Mouse (Mus musculus) CH12.LX (cell line): Measurements from ENCODE around the gene Nubpl. TPM values are rescaled to one million over a fixed set of nuclear protein-coding genes. Genes with fewer than 3 reads are reported as not detected.

Experiments used
- DNase-seq: peaks from one replicate; pipeline ENCODE4 v3.0.0-alpha.2; 2013; ENCODE audit errors: extremely low read depth
- H3K27ac ChIP-seq: 2 replicates; pipeline ENCODE4 v1.5.1; 2012; ENCODE audit warnings: low read depth, mild to moderate bottlenecking, control low read depth, moderate library complexity; ENCODE audit not compliant: insufficient read depth
- H3K27me3 ChIP-seq: replicated peaks from 2 replicates; pipeline ENCODE3; 2012; ENCODE audit warnings: inconsistent platforms
- H3K36me3 ChIP-seq, 2 experiments: replicated peaks in 1 of 2; 2 replicates each; pipeline versions ENCODE3 to v1.6.1; 2012; ENCODE audit warnings: inconsistent platforms in 1 of 2, low read length in 1 of 2, mild to moderate bottlenecking in 1 of 2, mixed read lengths in 1 of 2, moderate library complexity in 1 of 2; ENCODE audit not compliant: control insufficient read depth in 1 of 2, insufficient read depth in 1 of 2
- H3K4me1 ChIP-seq, 2 experiments: 2 replicates each; pipeline ENCODE4 v1.6.1; 2012; ENCODE audit warnings: inconsistent platforms in 1 of 2, moderate library complexity in 1 of 2; ENCODE audit not compliant: insufficient read depth in 2 of 2, control insufficient read depth in 1 of 2
- H3K4me2 ChIP-seq: 2 replicates; pipeline ENCODE4 v1.6.1; 2012; ENCODE audit warnings: low read depth, mild to moderate bottlenecking, control low read depth; ENCODE audit not compliant: poor library complexity, insufficient read depth, severe bottlenecking
- H3K4me3 ChIP-seq, 3 experiments: fragments of 150-350 bp in 1 of 3; sonication (generic) in 1 of 3; replicated peaks in 1 of 3; 2 replicates each; pipeline versions ENCODE3 to v1.5.1; 2011 to 2012; ENCODE audit warnings: low read depth in 2 of 3, low read length in 2 of 3, mild to moderate bottlenecking in 2 of 3, moderate library complexity in 2 of 3, control low read depth in 1 of 3, improper control_type of control experiment in 1 of 3, inconsistent platforms in 1 of 3, mixed read lengths in 1 of 3; ENCODE audit not compliant: poor library complexity in 1 of 3
- H3K79me2 ChIP-seq: replicated peaks from 2 replicates; pipeline ENCODE4 v1.6.1; 2012; ENCODE audit warnings: mild to moderate bottlenecking, moderate library complexity; ENCODE audit not compliant: control insufficient read depth, poor library complexity, insufficient read depth, severe bottlenecking; ENCODE audit errors: extremely low read depth
- H3K9ac ChIP-seq: 2 replicates; pipeline ENCODE4 v1.6.1; 2012; ENCODE audit warnings: low read depth, mild to moderate bottlenecking, control low read depth, moderate library complexity; ENCODE audit not compliant: insufficient read depth
- H3K9me3 ChIP-seq: replicated peaks from 2 replicates; pipeline ENCODE3; 2012; ENCODE audit warnings: low read length, inconsistent platforms, mixed read lengths
- BHLHE40 ChIP-seq: IDR thresholded peaks from 2 replicates; pipeline ENCODE4 v1.6.1; 2011; ENCODE audit warnings: mild to moderate bottlenecking, low read depth, low read length, improper control_type of control experiment
- CHD1 ChIP-seq: IDR thresholded peaks from 2 replicates; pipeline ENCODE4 v1.6.1; 2012; ENCODE audit warnings: low read depth, low read length, improper control_type of control experiment, inconsistent platforms
- CHD2 ChIP-seq: IDR thresholded peaks from 2 replicates; pipeline ENCODE4 v1.6.1; 2011; ENCODE audit warnings: low read length, improper control_type of control experiment
- CTCF ChIP-seq, 2 experiments: IDR thresholded peaks in 1 of 2; conservative IDR thresholded peaks in 1 of 2; 2 replicates each; pipeline ENCODE4 v1.5.1; 2011 to 2012; ENCODE audit warnings: low read depth in 2 of 2, low read length in 2 of 2, improper control_type of control experiment in 1 of 2, inconsistent platforms in 1 of 2, mild to moderate bottlenecking in 1 of 2, moderate library complexity in 1 of 2
- E2F4 ChIP-seq: IDR thresholded peaks from 2 replicates; pipeline ENCODE4 v1.6.1; 2011; ENCODE audit warnings: low read depth, low read length, improper control_type of control experiment; ENCODE audit not compliant: insufficient replicate concordance
- ELF1 ChIP-seq: IDR thresholded peaks from 2 replicates; pipeline ENCODE4 v1.6.1; 2014; ENCODE audit warnings: low read depth, mild to moderate bottlenecking, inconsistent platforms, low read length, improper control_type of control experiment
- EP300 ChIP-seq: IDR thresholded peaks from 2 replicates; pipeline ENCODE4 v1.6.1; 2011; ENCODE audit warnings: low read length, improper control_type of control experiment
- ETS1 ChIP-seq: conservative IDR thresholded peaks from 2 replicates; pipeline ENCODE4 v1.6.1; 2012; ENCODE audit warnings: low read depth, mild to moderate bottlenecking, inconsistent platforms, low read length, improper control_type of control experiment, moderate library complexity
- GABPA ChIP-seq: IDR thresholded peaks from 2 replicates; pipeline ENCODE4 v1.6.1; 2012; ENCODE audit warnings: low read depth, low read length, improper control_type of control experiment, inconsistent platforms; ENCODE audit not compliant: insufficient replicate concordance
- HCFC1 ChIP-seq: IDR thresholded peaks from 2 replicates; pipeline ENCODE4 v1.6.1; 2012; ENCODE audit warnings: low read depth, mild to moderate bottlenecking, inconsistent platforms, low read length, improper control_type of control experiment
- MAX ChIP-seq: IDR thresholded peaks from 2 replicates; pipeline ENCODE4 v1.6.1; 2011; ENCODE audit warnings: low read length, improper control_type of control experiment
- MAZ ChIP-seq: IDR thresholded peaks from 2 replicates; pipeline ENCODE4 v1.6.1; 2012; ENCODE audit warnings: low read depth, mild to moderate bottlenecking, inconsistent platforms, low read length, improper control_type of control experiment, moderate library complexity
- MEF2A ChIP-seq: IDR thresholded peaks from 2 replicates; pipeline ENCODE4 v1.6.1; 2014; ENCODE audit warnings: low read depth, mild to moderate bottlenecking, inconsistent platforms, low read length, improper control_type of control experiment, borderline replicate concordance
- MXI1 ChIP-seq: IDR thresholded peaks from 2 replicates; pipeline ENCODE4 v1.6.1; 2011; ENCODE audit warnings: mild to moderate bottlenecking, low read depth, low read length, improper control_type of control experiment
- MYC ChIP-seq: IDR thresholded peaks from 2 replicates; pipeline ENCODE4 v1.6.1; 2011; ENCODE audit warnings: low read depth, mild to moderate bottlenecking, improper control_type of control experiment, low read length
- NELFE ChIP-seq: IDR thresholded peaks from 2 replicates; pipeline ENCODE4 v1.6.1; 2011; ENCODE audit warnings: low read depth, low read length, improper control_type of control experiment
- PAX5 ChIP-seq: IDR thresholded peaks from 2 replicates; pipeline ENCODE4 v1.6.1; 2012; ENCODE audit warnings: low read length, inconsistent platforms, mixed read lengths
- POLR2A ChIP-seq: IDR thresholded peaks from 2 replicates; pipeline ENCODE4 v1.6.1; 2011; ENCODE audit warnings: low read depth, mild to moderate bottlenecking, improper control_type of control experiment, low read length
- POLR2AphosphoS2 ChIP-seq: IDR thresholded peaks from 2 replicates; pipeline ENCODE4 v1.6.1; 2011; ENCODE audit warnings: low read depth, low read length, improper control_type of control experiment
- RCOR1 ChIP-seq: conservative IDR thresholded peaks from 2 replicates; pipeline ENCODE4 v1.6.1; 2012; ENCODE audit warnings: low read depth, mild to moderate bottlenecking, inconsistent platforms, low read length, improper control_type of control experiment
- SMC3 ChIP-seq: IDR thresholded peaks from 2 replicates; pipeline ENCODE4 v1.6.1; 2011; ENCODE audit warnings: low read depth, low read length, improper control_type of control experiment
- TBP ChIP-seq: conservative IDR thresholded peaks from 2 replicates; pipeline ENCODE4 v1.6.1; 2011; ENCODE audit warnings: low read depth, low read length, improper control_type of control experiment
- TCF12 ChIP-seq: IDR thresholded peaks from 2 replicates; pipeline ENCODE4 v1.6.1; 2014; ENCODE audit warnings: low read depth, mild to moderate bottlenecking, inconsistent platforms, low read length, improper control_type of control experiment
- ZC3H11A ChIP-seq: IDR thresholded peaks from 2 replicates; pipeline ENCODE4 v1.6.1; 2012; ENCODE audit warnings: low read depth, mild to moderate bottlenecking, inconsistent platforms, low read length, improper control_type of control experiment
- ZKSCAN1 ChIP-seq: IDR thresholded peaks from 2 replicates; pipeline ENCODE4 v1.6.1; 2012; ENCODE audit warnings: low read depth, inconsistent platforms, low read length, improper control_type of control experiment, borderline replicate concordance
- ZMIZ1 ChIP-seq: IDR thresholded peaks from 2 replicates; pipeline ENCODE4 v1.6.1; 2012; ENCODE audit warnings: low read depth, mild to moderate bottlenecking, inconsistent platforms, low read length, improper control_type of control experiment
- ZNF384 ChIP-seq: IDR thresholded peaks from 2 replicates; pipeline ENCODE4 v1.6.1; 2012; ENCODE audit warnings: low read depth, low read length, improper control_type of control experiment, inconsistent platforms
- dilution Hi-C: fragments of 300-500 bp; cut with MboI; formaldehyde crosslinking; loops from 2 replicates; pipeline ENCODE4 v1.14.3; 2020; ENCODE audit warnings: low sequenced_read_pairs; ENCODE audit not compliant: extremely low pct_unique_long_range_greater_than_20kb, extremely low pct_ligation_motif_present
- in situ Hi-C: fragments of 300-500 bp; cut with MboI; formaldehyde crosslinking; loops from 3 replicates; pipeline ENCODE4 v1.14.3; 2019; ENCODE audit warnings: low sequenced_read_pairs, low pct_ligation_motif_present, low pct_unique_long_range_greater_than_20kb, mixed read lengths
- polyA plus RNA-seq: library from polyadenylated mRNA; unstranded; fragments of >175 nt; gene quantifications from 2 replicates; pipeline ENCODE4 v1.2.1, GENCODE M21; 2012; ENCODE audit warnings: low read depth; ENCODE audit not compliant: insufficient read length
- total RNA-seq, 2 experiments: library from RNA; depleted of rRNA; stranded (reverse); fragments of 300-350 nt in 1 of 2; fragments of >200 nt in 1 of 2; gene quantifications; 2 replicates each; pipeline ENCODE4 v1.2.3; 2012 to 2014

Gene Nubpl
- total and polyA plus RNA-seq, 3 experiments: 9.5 to 11.8 (median 11.1) TPM

GRCm38 (mm10) chr12:52254089-52254488 lies 156.6 kb downstream of the Nubpl start:
- H3K79me2 ChIP-seq: no peaks in the 10 kb centered on the region
- no peaks in the 10 kb centered on the region for H3K4me1 ChIP-seq
- H3K27ac ChIP-seq: no peak overlapping the region
- no peak overlapping the region for H3K4me2 ChIP-seq
- H3K9ac ChIP-seq: no peak overlapping the region
- in situ Hi-C loops: no loop called here
- dilution Hi-C loops: no loop called here
- H3K27me3 ChIP-seq: no peaks in the 10 kb centered on the region
- H3K36me3 ChIP-seq: no peaks in the 10 kb centered on the region
- TF ChIP-seq POLR2AphosphoS2 (no peak), SMC3 (no peak), GABPA (no peak), MAZ (no peak), ZNF384 (no peak), BHLHE40 (no peak), RCOR1 (no peak), CHD1 (no peak), POLR2A (no peak), TBP (no peak), NELFE (no peak), TCF12 (no peak), PAX5 (no peak), ZMIZ1 (no peak), HCFC1 (no peak), MEF2A (no peak), CHD2 (no peak)
- no peaks in the 10 kb centered on the region for H3K9me3 ChIP-seq
- no peak overlapping the region for H3K4me3 ChIP-seq
- no peak for DNase-seq

DNA sequence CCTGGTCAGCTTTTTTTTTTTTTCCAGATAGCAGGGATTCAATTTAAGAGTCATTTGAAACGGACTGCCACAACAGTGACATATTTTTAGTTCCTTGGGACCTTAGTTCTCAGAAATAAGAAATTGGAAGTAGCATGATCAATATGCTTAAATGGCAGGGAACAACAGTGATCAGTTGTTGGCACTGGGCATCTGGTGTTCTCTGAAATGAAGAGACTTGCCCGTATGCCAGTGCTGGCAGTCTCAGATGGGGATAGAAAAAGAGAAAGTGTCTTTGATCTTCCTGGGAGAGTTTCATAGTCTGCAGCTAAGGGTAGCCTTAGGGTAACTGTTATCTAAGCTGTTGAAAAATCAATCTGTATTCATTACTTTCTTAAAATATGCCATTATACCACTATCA lies 170.6 kb downstream of the Nubpl start:
- dilution Hi-C loops (no loop called here), in situ Hi-C loops (no loop called here)
- no peak for DNase-seq

More for the DNA sequence above, 170.6 kb downstream of the Nubpl start:
- H3K27me3 ChIP-seq: no peaks in the 10 kb centered on the region
- H3K79me2 ChIP-seq: no peaks in the 10 kb centered on the region
- no peaks in the 10 kb centered on the region for H3K9me3 ChIP-seq
- no peak overlapping the region for H3K9ac ChIP-seq
- TF ChIP-seq POLR2A (no peak), ZKSCAN1 (no peak), MAZ (no peak), MAX (no peak), GABPA (no peak), ZC3H11A (no peak), NELFE (no peak), EP300 (no peak), ETS1 (no peak), ELF1 (no peak), MYC (no peak), RCOR1 (no peak), CTCF (conservative IDR thresholded peaks at IDR 0.05 in 1 of 2, IDR thresholded peaks at IDR 0.05 in 1 of 2; ENCODE audit: low read depth in 2 of 2, low read length in 2 of 2) (no peak), PAX5 (no peak), MEF2A (no peak), TCF12 (no peak), MXI1 (no peak), E2F4 (no peak), POLR2AphosphoS2 (no peak), HCFC1 (no peak)
- H3K4me3 ChIP-seq: no peak overlapping the region
- H3K27ac ChIP-seq: no peak overlapping the region
- H3K4me2 ChIP-seq: no peak overlapping the region
- H3K36me3 ChIP-seq: no peaks in the 10 kb centered on the region
- no peaks in the 10 kb centered on the region for H3K4me1 ChIP-seq
